Mouse (Mus musculus): ENCODE data around the gene Trim8. TPM values are rescaled to one million over a fixed set of nuclear protein-coding genes. Genes with fewer than 3 reads are reported as not detected.

The Trim8 gene
- total RNA-seq, 2 experiments from 2014 or later, result 38.7 to 40.0 TPM

DNA sequence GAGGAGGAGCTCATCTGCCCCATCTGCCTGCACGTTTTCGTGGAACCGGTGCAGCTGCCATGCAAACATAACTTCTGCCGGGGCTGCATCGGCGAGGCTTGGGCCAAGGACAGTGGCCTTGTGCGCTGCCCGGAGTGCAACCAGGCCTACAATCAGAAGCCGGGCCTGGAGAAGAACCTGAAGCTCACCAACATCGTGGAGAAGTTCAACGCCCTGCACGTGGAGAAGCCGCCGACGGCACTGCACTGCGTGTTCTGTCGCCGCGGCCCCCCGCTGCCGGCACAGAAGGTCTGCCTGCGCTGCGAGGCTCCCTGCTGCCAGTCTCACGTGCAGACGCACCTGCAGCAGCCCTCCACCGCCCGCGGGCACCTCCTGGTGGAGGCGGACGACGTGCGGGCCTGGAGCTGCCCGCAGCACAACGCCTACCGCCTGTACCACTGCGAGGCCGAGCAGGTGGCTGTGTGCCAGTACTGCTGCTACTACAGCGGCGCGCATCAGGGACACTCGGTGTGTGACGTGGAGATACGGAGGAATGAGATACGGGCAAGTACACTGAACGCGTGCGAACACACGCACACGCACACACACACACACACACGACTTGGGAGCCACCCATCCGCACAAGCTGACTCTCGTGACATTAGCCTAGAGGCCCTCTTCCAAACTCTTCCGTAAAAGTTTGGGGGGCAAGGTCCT, 1.1 kb downstream of the Trim8 start:
- intact Hi-C loops (cut with DNase I), result loop anchor here (1.0 to 2.0 kb wide), 2 partner anchors 26 to 106 kb away; partner anchors contain the start of gene Sufu
- peak; percentile 76 to 84 for DNase-seq

GRCm38 (mm10) chr19:46503351-46504084, 2.0 kb downstream of the Trim8 start:
- DNase-seq, result peak; percentile 71 to 85
- intact Hi-C loops (cut with DNase I), result loop anchor here (1.0 to 2.0 kb wide), 4 partner anchors 21 to 107 kb away; partner anchors contain the start of gene Sufu

GRCm38 (mm10) chr19:46504085-46504552, 2.6 kb downstream of the Trim8 start:
- DNase-seq, result peak in 1 of 2 experiments; percentile 59
- intact Hi-C loops (cut with DNase I), result loop anchor here (2.0 kb wide), 2 partner anchors 21 to 59 kb away; no protein-coding TSS in a partner anchor

DNA sequence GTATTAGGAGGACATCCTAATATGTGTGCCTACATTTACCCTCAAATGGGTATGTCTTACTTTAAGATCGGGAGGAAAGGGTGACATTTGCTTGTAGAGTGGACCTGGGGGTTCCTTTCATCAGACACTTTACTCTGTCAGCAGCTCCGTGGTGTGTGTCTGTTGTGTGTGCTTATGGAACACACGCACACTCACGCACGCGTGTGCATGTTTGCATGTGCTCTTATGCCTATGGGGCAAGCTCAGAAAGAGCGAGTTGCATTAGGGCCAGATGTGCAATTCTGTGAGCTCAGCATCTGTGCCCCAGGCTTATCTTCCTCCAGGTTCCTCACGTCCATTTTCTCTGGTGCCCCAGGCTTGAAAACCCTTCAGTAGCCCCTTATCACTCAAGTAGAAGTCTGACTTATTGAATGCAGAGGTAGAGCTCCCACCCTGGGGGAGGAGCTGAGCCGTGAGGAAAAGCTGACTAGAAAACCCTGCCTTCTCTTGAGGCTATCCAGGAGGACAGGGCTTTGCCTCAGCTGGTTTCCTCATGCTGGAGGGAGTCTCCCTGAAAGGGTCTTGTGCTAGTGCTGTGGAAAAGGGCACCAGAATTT, 3.4 kb downstream of the Trim8 start:
- DNase-seq, result peak in 1 of 2 experiments; percentile 16
- intact Hi-C loops (cut with DNase I), result loop anchor here (2.0 kb wide), 2 partner anchors 20 to 58 kb away; no protein-coding TSS in a partner anchor

- intact Hi-C loops (cut with DNase I), result loop anchor here (2.0 kb wide), 2 partner anchors 19 to 57 kb away; no protein-coding TSS in a partner anchor
- DNase-seq, result peak in 1 of 2 experiments; percentile 16
Observed at GRCm38 (mm10) chr19:46505646-46506371, 4.3 kb downstream of the Trim8 start.

- intact Hi-C loops (cut with DNase I), result no loop called here
Observed at GRCm38 (mm10) chr19:46506372-46506717, 4.8 kb downstream of the Trim8 start.

GRCm38 (mm10) chr19:46507181-46507581, 5.7 kb downstream of the Trim8 start:
- no peak for DNase-seq
- intact Hi-C loops (cut with DNase I), result no loop called here

More at GRCm38 (mm10) chr19:46506372-46506717, 4.8 kb downstream of the Trim8 start:
- peak in 1 of 2 experiments; percentile 22 for DNase-seq

DNA sequence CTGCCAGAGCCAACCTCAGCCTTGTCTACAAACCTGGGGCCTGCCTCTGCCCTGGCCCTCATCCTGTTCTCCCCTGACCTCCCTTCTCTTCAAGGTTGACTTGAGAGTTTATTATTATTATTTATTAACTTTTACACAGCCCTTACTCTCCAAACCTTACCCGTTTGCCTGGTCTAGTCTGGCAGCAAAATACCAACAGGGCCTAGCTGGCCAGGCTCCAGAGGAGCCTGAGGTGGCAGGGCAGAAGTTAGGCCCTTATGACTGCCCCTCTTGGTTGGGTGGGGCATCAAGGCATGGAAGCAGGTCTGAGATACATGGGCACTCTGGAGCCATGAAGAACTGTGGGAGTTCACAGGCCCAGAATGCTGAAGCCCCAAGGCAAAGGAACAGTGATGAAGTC, 6.3 kb downstream of the Trim8 start:
- intact Hi-C loops (cut with DNase I), result no loop called here
- no peak for DNase-seq

- intact Hi-C loops (cut with DNase I), result no loop called here
- no peak for DNase-seq
Observed at GRCm38 (mm10) chr19:46508738-46509137, 7.2 kb downstream of the Trim8 start.

- intact Hi-C loops (cut with DNase I), result no loop called here
- no peak for DNase-seq
Observed at GRCm38 (mm10) chr19:46509202-46509601, 7.7 kb downstream of the Trim8 start.

DNA sequence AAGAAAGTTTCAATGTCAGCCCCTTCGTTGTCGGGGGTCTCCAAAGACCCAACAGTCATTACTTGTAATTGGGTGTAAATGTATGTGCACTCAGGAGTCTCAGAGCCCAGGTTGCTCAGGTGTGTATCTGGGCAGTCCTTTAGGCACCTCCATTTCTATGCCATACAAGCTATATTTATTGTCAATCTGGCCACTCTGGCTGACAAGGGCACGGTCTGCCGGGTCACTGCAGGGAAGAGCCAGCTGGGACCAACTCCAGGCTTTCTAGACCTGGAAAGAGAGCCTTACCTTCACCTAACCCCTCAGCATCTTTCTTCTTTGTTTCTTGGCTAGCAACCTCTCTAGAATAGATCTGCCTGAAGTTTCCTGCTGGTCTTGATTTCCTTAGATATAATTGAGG, 8.2 kb downstream of the Trim8 start:
- intact Hi-C loops (cut with DNase I), result no loop called here

GRCm38 (mm10) chr19:46510401-46510800, 8.9 kb downstream of the Trim8 start:
- intact Hi-C loops (cut with DNase I), result no loop called here
- DNase-seq, result no peak

More for the DNA sequence above, 8.2 kb downstream of the Trim8 start:
- no peak for DNase-seq

DNA sequence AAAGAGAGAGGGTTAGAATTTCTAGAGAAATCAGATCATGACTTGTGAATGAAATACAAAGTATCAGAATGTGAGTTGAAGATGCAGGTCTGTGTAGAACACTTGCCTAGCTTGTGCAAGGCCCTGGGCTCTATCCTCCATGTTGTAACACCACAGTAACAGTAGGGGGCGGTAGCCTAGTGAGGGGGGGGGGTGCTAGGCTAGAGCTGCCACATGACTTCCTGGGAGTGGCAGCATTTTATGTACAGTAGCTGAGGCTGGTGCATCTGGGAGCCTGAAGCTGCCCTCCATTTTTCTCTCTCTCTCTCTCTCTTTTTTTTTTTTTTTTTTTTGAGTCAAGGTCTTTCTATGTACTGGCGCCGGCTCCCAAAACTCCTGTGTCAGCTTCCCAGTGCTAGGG, 9.3 kb downstream of the Trim8 start:
- DNase-seq, result no peak
- intact Hi-C loops (cut with DNase I), result no loop called here

- DNase-seq, result peak in 1 of 2 experiments; percentile 50
- intact Hi-C loops (cut with DNase I), result no loop called here
Observed at GRCm38 (mm10) chr19:46511263-46511662, 9.8 kb downstream of the Trim8 start.

- no peak for DNase-seq
Observed at GRCm38 (mm10) chr19:46514387-46514786, 12.9 kb downstream of the Trim8 start.

DNA sequence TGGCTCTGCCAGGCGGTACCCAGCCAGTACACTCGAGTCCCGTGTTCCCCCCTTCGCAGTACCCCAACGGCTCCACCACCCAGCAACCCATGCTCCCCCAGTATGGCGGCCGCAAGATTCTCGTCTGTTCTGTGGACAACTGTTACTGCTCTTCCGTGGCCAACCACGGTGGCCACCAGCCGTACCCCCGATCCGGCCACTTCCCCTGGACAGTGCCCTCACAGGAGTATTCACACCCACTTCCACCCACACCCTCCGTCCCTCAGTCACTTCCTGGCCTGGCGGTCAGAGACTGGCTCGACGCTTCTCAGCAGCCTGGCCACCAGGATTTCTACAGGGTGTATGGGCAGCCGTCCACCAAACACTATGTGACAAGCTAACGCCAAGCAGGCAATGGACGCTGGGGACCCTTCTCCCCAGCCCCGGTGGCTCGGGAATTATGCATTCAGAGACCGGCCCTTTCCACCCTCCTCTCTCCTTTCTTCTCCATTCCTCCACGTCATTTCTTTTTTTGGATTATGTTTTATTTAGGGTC, 13.9 kb downstream of the Trim8 start:
- intact Hi-C loops (cut with DNase I), result no loop called here
- DNase-seq, result no peak

More at GRCm38 (mm10) chr19:46514387-46514786, 12.9 kb downstream of the Trim8 start:
- intact Hi-C loops (cut with DNase I), result no loop called here

DNA sequence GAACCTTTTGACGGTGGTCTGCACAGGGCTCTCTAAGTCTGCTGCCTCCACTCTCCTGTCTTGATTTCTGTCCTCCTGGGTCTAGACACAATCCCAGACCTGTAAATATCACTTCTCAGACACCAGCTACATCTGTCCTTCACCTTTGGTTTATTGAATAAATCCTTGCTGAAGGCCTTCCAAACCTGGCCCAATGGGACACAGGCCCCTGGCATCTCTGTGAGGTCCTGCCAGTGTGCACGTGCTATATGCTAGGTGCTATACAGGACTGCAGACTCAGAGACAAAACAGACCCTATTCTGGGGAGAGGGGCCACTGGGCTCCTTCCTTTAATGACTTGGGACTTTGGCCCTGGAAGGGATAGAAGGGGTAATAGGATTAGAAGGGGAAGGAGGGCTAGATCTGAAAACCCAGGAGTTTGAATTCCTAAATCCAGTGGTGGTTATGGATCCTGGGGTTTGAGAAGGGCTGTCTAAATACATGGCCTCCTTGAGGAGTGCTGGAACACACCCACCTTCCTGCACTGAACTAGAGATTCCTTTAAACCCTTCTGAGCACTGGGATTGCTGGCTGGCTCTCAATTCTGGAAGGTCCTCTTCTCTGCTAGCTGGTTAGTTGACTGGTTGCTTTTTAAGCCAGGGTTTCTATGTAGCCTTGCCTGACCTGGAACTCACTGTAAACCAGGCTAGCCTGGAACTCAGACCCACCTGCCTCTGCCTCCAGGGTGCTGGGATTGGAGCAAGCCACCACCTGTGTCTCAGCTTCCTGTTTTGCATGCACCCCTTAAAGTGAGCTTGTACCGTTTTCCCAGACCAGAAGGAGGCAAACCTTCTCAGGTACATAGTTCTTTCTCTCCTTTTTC, 15.4 kb downstream of the Trim8 start:
- no peak for DNase-seq
- intact Hi-C loops (cut with DNase I), result no loop called here

GRCm38 (mm10) chr19:46517529-46518351, 16.2 kb downstream of the Trim8 start:
- peak in 1 of 2 experiments; percentile 15 for DNase-seq
- intact Hi-C loops (cut with DNase I), result no loop called here
